Mouse (Mus musculus): Measurements from ENCODE around the gene Tubb5.

The Tubb5 gene

DNA sequence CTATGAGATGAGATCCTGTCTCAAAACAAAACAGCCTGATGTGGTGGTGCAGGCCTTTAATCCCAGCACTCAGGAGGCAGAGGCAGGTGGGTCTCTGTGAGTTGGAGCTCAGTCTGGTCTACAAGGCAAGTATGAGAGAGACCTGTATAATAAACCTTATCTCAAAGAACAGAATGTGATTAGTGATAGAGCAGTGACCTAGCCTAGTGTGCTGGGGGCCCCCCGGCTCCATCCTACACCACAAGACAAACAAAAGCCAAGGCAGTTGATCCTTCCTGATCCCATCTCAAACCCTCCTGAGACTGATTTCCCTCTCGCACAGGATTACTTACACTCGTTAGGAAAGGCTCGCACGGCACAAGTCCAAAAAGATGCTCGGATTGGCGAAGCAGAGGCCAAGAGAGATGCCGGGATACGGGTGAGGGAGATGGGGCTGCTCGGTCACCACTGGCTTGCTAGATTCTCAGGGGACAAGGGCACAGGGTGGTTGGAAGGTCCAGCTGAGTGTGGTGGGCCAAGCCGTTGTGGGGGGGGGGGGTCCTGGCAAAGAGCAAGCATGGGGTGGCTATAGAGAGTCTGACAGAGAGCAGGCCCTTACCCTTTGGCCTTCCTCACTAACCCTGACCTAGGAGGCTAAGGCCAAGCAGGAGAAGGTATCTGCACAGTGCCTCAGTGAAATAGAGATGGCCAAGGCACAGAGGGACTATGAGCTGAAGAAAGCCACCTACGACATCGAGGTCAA lies 12.8 kb downstream of the Tubb5 start:
- DNase-seq (ENCODE audit: low read depth, low spot score) = no peak

DNA sequence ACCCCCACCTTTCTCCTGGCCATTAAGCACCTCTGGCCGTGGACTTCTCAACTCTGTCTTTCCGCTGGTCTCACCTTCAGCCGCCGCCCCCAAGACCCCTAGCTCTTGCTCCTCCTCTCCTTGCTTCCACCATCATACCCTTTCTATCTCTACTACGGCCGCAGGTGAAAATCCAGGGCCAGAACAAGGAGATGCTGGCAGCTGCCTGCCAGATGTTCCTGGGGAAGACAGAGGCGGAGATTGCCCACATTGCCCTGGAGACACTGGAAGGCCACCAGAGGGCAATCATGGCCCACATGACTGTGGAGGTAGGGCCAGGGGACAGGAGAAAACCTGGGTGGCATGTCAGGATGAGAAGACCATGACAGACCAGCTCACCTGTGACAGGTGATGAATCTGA lies 13.7 kb downstream of the Tubb5 start:
- DNase-seq (ENCODE audit: low read depth, low spot score) = no peak

DNA sequence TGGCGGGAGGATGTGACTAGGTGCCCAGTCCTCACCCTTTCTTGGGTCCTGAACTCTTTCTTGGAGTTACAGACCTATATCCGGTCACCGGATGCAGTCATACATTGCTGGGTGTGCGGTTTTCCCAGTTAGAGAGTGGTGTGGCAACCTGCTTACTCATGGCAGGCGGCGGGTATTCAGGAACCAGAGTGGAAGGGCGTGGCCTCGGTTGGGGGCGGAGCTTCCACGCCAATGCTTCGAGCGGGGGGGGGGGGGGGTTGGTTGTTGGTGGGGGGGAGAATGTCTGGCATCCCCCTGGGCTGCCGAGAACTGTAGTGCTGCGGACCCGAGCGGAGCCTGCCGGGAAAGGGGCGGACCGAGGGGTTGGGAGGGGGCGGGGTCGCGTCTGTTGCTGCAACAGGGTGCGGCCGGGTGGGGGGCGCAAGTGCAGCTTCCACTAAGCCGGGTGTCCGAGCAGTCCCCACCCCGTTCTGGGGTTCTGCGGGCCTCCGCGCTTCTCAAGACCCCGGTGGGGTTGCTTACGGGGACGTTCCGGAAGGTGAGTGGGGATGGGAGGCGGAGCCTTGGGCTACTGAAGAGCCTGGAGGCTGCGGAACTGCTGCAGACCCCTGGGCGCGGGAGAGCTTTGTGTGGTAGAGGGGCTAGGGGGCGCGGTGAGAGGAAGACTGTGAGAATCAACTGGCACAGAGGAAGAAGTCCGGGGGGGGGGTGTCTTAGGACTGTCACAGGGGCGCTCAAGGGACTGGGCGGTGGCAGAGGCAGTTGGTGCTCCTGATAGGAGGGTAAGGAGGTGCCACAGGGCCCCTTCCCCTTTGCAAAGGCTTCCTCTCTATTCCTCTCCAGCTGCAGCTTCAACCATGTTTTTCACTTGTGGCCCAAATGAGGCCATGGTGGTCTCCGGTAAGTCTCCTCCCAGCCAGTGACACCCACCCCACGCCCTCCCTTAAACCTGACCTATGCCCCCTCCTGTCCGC lies 14.9 kb downstream of the Tubb5 start, which contains the start of gene Flot1:
Gene Flot1 (plus strand): TSS at position 267 of the 974 bp plus-strand sequence.
- DNase-seq (ENCODE audit: low read depth, low spot score) = no peak

DNA sequence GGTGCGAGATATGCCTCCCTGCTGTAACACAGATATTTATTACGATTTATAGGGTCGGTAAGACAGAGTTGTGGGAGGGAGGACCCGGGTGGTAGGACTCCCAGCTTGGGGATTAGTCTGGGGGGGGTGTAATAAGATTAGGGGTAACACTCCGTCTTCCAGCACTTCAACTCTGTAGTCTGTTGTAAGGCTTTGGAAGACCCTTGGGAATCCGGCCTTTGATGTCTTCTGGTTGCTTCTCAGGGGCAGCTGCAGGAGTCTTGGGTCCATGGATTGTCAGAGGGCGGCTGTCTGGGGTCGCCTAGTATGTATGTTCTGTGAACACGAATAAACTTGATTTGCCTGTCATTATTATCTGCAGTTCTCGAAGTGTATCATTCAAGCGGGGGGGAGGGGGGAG lies 15.5 kb downstream of the Tubb5 start:
- DNase-seq (ENCODE audit: low read depth, low spot score) = no peak

- peak; percentile 76 for DNase-seq (ENCODE audit: low read depth, low spot score)
Observed at GRCm38 (mm10) chr17:35821439-35822430, 16.4 kb downstream of the Tubb5 start, which contains the start of gene Ier3. Ier3 (plus strand) TSS chr17:35821684.

DNA sequence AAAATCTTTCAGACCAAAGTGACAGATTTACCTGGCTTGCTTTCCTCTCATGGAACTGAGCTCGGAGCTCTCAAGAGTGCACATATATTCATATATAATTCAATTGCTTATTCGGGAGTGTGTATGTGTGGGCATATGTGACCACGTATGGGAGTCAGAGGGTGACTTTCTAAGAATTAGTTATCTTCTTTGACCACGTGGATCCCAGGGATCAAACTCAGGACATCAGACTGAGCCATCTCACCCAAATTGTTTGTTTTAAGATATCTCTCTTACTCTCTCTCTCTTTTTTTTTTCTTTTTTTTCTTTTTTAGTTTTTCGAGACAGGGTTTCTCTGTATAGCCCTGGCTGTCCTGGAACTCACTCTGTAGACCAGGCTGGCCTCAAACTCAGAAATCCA lies 18.0 kb downstream of the Tubb5 start:
- DNase-seq (ENCODE audit: low read depth, low spot score) = no peak

- no peak for DNase-seq (ENCODE audit: low read depth, low spot score)
Observed at GRCm38 (mm10) chr17:35817226-35817625, 20.9 kb downstream of the Tubb5 start.

- no peak for DNase-seq (ENCODE audit: low read depth, low spot score)
Observed at GRCm38 (mm10) chr17:35816686-35817085, 21.4 kb downstream of the Tubb5 start.

- DNase-seq (ENCODE audit: low read depth, low spot score) = no peak
Observed at GRCm38 (mm10) chr17:35815836-35816235, 22.3 kb downstream of the Tubb5 start.

- no peak for DNase-seq (ENCODE audit: low read depth, low spot score)
Observed at GRCm38 (mm10) chr17:35814678-35815077, 23.4 kb downstream of the Tubb5 start.

GRCm38 (mm10) chr17:35813653-35814052 lies 24.5 kb downstream of the Tubb5 start:
- no peak for DNase-seq (ENCODE audit: low read depth, low spot score)

DNA sequence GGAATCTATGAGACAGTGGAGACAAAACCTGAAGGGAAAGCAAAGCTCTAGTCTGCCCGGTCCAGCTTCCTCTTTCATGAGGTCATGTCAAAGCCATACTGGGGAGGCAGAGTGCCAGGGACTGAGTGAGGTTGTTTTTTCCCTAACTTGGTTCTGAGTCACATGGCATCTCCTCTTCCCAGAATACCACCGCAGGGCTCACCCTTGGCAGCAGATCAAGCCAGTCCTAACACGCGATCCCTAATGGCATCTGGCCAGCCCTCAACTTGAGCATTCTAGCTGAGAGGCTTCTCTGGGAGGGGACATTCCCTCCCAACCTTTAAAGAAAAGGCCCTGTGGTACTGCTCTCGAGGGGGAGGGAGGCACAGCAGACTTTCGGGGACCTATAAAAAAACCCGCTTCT lies 24.9 kb downstream of the Tubb5 start:
- no peak for DNase-seq (ENCODE audit: low read depth, low spot score)

DNA sequence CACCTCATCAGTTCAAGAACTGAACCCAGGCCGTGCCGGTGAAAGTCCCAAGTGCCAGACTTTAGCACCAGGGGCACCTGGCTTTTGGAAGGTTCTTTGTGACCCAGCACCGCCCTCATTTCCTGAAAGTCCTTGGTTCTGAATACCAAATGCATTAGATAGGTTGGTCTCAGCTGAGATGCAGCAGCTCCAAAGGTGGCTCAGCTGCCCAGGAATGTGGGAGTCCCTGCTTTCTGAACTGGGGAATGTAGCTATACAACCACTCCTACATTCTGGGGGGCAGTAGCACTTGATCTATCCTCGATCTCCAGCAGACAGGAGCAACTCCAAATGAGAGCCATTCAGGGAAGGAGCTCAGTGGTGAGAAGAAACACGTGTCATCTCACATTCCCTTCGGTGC lies 25.4 kb downstream of the Tubb5 start:
- no peak for DNase-seq (ENCODE audit: low read depth, low spot score)

DNA sequence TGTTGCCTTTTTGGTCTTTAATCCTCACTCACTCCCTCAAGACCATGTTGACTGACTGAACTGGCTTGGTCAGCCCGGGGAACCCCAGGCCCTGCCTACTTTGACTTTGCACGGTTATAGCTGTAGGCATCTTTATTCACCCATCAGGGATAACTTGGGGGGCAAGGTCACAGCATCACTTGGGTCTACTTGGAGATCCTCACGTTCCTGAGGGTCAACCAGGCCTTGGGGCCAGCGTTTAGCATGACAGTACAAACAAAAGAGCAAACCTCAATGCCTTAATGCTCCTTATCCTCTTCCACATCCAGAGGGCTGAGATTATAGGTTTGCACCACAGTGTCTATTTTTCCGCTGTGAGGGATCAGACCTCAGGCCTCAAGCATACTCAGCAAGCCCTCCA lies 25.8 kb downstream of the Tubb5 start:
- no peak for DNase-seq (ENCODE audit: low read depth, low spot score)

GRCm38 (mm10) chr17:35810900-35811648 lies 27.0 kb downstream of the Tubb5 start:
- no peak for DNase-seq (ENCODE audit: low read depth, low spot score)

DNA sequence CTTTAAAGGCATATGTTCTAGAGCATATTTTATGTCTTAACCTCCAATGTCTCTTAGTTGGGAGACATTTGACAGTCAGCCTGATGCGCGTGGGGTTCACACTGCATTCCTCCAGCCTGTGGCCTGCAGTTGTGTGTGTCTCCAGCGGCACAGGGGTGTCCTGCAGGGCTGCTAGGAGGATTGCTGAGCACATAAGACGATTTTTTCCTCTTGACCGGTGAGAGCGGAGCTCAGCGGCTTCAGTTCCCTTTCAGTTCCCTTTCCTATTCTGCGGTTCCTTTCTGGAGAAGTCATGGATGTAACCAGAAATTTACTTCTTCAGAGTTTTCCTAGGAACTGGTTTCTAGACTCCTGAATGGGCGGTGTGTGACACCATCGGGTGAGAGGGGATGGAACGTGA lies 28.7 kb downstream of the Tubb5 start:
- DNase-seq (ENCODE audit: low read depth, low spot score) = no peak

GRCm38 (mm10) chr17:35808073-35808472 lies 30.0 kb downstream of the Tubb5 start:
- no peak for DNase-seq (ENCODE audit: low read depth, low spot score)

DNA sequence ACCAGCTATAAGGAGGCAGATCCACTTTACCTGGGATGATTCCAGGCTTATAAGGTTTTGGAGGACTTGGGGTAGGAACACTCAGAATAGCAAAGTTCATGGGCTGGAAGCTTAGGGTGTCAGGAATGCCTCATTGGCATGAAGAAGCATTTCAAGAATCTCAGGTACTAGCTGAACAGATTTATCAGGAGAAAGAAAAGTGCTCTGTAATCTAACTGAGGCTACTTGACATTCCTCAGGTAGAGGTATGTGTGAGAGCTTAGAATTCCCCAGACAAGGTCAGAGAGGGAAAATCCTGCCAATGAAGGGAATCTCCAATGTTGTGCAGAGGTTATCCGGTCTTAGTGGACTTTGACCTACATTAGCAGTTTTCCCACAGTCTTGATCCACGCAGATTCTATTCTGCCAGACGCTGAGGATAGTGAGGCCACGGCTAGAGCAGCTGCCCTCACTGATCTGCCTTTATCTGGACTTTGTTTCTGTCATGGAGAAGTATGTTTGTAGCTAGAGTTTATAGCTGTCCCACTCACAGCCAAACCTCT lies 34.2 kb downstream of the Tubb5 start:
- no peak for DNase-seq (ENCODE audit: low read depth, low spot score)

GRCm38 (mm10) chr17:35803020-35803419 lies 35.1 kb downstream of the Tubb5 start:
- DNase-seq (ENCODE audit: low read depth, low spot score) = no peak

DNA sequence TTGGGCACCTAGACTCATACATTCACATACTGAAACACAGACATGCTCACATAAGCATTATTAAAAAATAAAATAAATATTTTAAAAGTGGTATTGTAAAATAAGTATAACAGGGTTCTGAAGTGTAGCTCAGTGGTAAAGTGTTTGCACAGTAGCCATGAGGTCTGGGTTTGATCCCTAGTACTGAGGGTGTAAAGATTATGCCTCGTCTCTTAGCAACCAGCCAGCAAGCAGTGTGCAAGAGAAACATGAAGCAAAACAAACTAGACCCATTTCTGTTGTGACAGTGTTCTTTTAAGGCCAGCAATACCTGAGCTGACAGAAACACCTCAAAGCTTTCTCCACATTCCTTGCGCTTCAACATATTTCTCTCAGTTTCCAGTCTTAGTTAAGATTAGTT lies 37.2 kb downstream of the Tubb5 start:
- no peak for DNase-seq (ENCODE audit: low read depth, low spot score)

All from retina, adult 2 months (tissue).